Mouse (Mus musculus) hindbrain, embryonic 14.5 days (tissue): ENCODE data around the gene Cmpk2. TPM values are rescaled to one million over a fixed set of nuclear protein-coding genes. Genes with fewer than 3 reads are reported as not detected.
"Not testable (repeated sequence)": the region's sequence is repeated elsewhere in the genome, so short reads cannot be mapped to it uniquely, and the experiment has no call there.

Source experiments
- ATAC-seq: fragments of 200-750 bp; cut with Nextera tagmentation; 2 replicates; pipeline ENCODE4 v1.8.0; 2017; ENCODE audit warnings: moderate number of reproducible peaks, mild to moderate bottlenecking, moderate TSS enrichment, moderate library complexity; ENCODE audit not compliant: low FRiP score
- DNase-seq: peaks from one replicate; pipeline ENCODE4 v3.0.0-alpha.2; 2015; ENCODE audit warnings: low spot score
- H3K27ac ChIP-seq: fragments of 300-500 bp; sonication (generic); 2 replicates; pipeline ENCODE4 v1.5.1; 2014; ENCODE audit warnings: mild to moderate bottlenecking, moderate library complexity
- H3K27me3 ChIP-seq: fragments of 300-500 bp; sonication (generic); 2 replicates; pipeline ENCODE4 v1.6.1; 2014; ENCODE audit warnings: mild to moderate bottlenecking, low read length, mixed read lengths; ENCODE audit not compliant: control insufficient read depth, insufficient read depth
- H3K36me3 ChIP-seq: fragments of 300-500 bp; sonication (generic); replicated peaks from 2 replicates; pipeline ENCODE4 v1.6.1; 2014; ENCODE audit not compliant: control insufficient read depth, insufficient read depth
- H3K4me1 ChIP-seq: fragments of 300-500 bp; sonication (generic); replicated peaks from 2 replicates; pipeline ENCODE4 v1.6.1; 2014; ENCODE audit warnings: antibody characterized with exemption, low read length, mixed read lengths; ENCODE audit not compliant: control insufficient read depth, insufficient read depth
- H3K4me2 ChIP-seq: fragments of 300-500 bp; sonication (generic); replicated peaks from 2 replicates; pipeline ENCODE4 v1.6.1; 2014; ENCODE audit warnings: mild to moderate bottlenecking, moderate library complexity
- H3K4me3 ChIP-seq: fragments of 300-500 bp; sonication (generic); replicated peaks from 2 replicates; pipeline ENCODE4 v1.5.1; 2014; ENCODE audit warnings: mild to moderate bottlenecking, low read length
- H3K9ac ChIP-seq: fragments of 300-500 bp; sonication (generic); 2 replicates; pipeline ENCODE4 v1.6.1; 2014
- H3K9me3 ChIP-seq: fragments of 300-500 bp; sonication (generic); 2 replicates; pipeline ENCODE4 v1.6.1; 2016; ENCODE audit warnings: low read length; ENCODE audit not compliant: control insufficient read depth
- WGBS: fragments of 180-500 bp; shearing (Covaris S2); extraction: QIAGEN DNeasy Blood & Tissue Kit; methylation state at CpG from one replicate; pipeline ENCODE4 v1.1.7; 2014; 5-methylcytosine and 5-hydroxymethylcytosine counted together
- polyA plus RNA-seq: library from polyadenylated mRNA; unstranded; fragments of >200 nt; fragmentation: Nextera tagmentation; extraction: Ambion mirVana; gene quantifications from 2 replicates; pipeline ENCODE4 v1.2.1, GENCODE M21; 2014

Gene Cmpk2
- 24.2 and 27.4 TPM in 2 replicates for polyA plus RNA-seq

- Histone ChIP-seq H3K36me3 (no peaks in the 10 kb centered on the region), H3K27me3 (no peaks in the 10 kb centered on the region), H3K9me3 (no peaks in the 10 kb centered on the region), H3K27ac (peak within 1 kb of the TSS; percentile 91), H3K4me3 (peak within 1 kb of the TSS; percentile 61), H3K9ac (peak within 1 kb of the TSS; percentile 91), H3K4me1 (peaks cover 7% of the 10 kb centered on the region; the same call in 1 of the 2 replicates), H3K4me2 (peak within 1 kb of the TSS; percentile 98)
- DNase-seq (peak; percentile 85), ATAC-seq (peak; percentile 86)
- under 1% methylated on average over 69 of the region's 69 CpGs for WGBS
Measured at GRCm38 (mm10) chr12:26469098-26470041, at the start of gene Cmpk2. Gene Cmpk2, plus strand, starts transcription at chr12:26469204.

- Histone ChIP-seq H3K36me3 (no peaks in the 10 kb centered on the region), H3K4me3 (no peak overlapping the region), H3K27ac (no peak overlapping the region), H3K4me2 (no peak overlapping the region), H3K4me1 (no peaks in the 10 kb centered on the region), H3K9me3 (no peaks in the 10 kb centered on the region), H3K27me3 (no peaks in the 10 kb centered on the region), H3K9ac (no peak overlapping the region)
- 96% methylated on average over 2 of the region's 2 CpGs for WGBS
- ATAC-seq (no peak), DNase-seq (peak; percentile 82)
Measured at GRCm38 (mm10) chr12:26424841-26425240, 44.2 kb upstream of the Cmpk2 start.

DNA sequence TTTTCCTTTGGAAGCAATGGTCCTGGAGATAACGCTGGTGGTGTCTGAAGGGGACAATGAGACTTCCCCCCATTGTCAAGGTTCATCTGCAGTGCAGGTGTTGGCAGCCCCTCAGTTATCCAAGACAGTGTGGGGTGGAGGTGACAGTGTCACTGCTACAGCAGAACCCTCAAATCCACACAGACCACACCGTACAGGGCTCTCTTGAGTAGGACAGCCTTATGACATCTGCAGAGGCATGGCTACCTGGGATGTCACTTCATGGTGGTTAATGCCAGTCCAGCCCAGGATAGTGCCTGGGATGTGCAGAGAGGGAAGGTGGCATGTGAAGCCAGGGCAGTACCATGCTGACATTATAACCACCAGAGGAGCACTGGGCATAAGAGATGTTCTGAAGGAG lies 40.2 kb upstream of the Cmpk2 start:
- not testable (repeated sequence) for H3K27ac ChIP-seq, H3K4me1 ChIP-seq, H3K27me3 ChIP-seq, DNase-seq, H3K4me3 ChIP-seq, H3K36me3 ChIP-seq, ATAC-seq, H3K9ac ChIP-seq, H3K4me2 ChIP-seq, H3K9me3 ChIP-seq
- 90% methylated on average over 2 of the region's 2 CpGs for WGBS

GRCm38 (mm10) chr12:26436334-26436733 lies 32.7 kb upstream of the Cmpk2 start:
- no peak overlapping the region for H3K4me3 ChIP-seq
- DNase-seq (no peak), ATAC-seq (no peak)
- no peaks in the 10 kb centered on the region for H3K27me3 ChIP-seq
- H3K36me3 ChIP-seq, result no peaks in the 10 kb centered on the region
- 85% methylated on average over 4 of the region's 4 CpGs for WGBS
- no peak overlapping the region for H3K27ac ChIP-seq
- no peaks in the 10 kb centered on the region for H3K9me3 ChIP-seq
- no peaks in the 10 kb centered on the region for H3K4me1 ChIP-seq
- H3K4me2 ChIP-seq, result no peak overlapping the region
- no peak overlapping the region for H3K9ac ChIP-seq

GRCm38 (mm10) chr12:26437950-26438349 lies 31.1 kb upstream of the Cmpk2 start:
- Histone ChIP-seq H3K4me1 (no peaks in the 10 kb centered on the region), H3K4me3 (no peak overlapping the region), H3K4me2 (no peak overlapping the region), H3K9ac (no peak overlapping the region), H3K9me3 (no peaks in the 10 kb centered on the region), H3K27ac (no peak overlapping the region), H3K27me3 (no peaks in the 10 kb centered on the region), H3K36me3 (no peaks in the 10 kb centered on the region)
- 79% methylated on average over 3 of the region's 3 CpGs for WGBS
- no peak for DNase-seq
- ATAC-seq, result no peak

GRCm38 (mm10) chr12:26439366-26439765 lies 29.6 kb upstream of the Cmpk2 start:
- 74% methylated on average over 3 of the region's 3 CpGs for WGBS
- ATAC-seq, result no peak
- H3K9me3 ChIP-seq, result no peaks in the 10 kb centered on the region
- H3K4me1 ChIP-seq, result no peaks in the 10 kb centered on the region
- no peak overlapping the region for H3K9ac ChIP-seq
- no peak for DNase-seq
- no peaks in the 10 kb centered on the region for H3K27me3 ChIP-seq
- H3K4me2 ChIP-seq, result no peak overlapping the region
- H3K27ac ChIP-seq, result no peak overlapping the region
- no peak overlapping the region for H3K4me3 ChIP-seq
- no peaks in the 10 kb centered on the region for H3K36me3 ChIP-seq

DNA sequence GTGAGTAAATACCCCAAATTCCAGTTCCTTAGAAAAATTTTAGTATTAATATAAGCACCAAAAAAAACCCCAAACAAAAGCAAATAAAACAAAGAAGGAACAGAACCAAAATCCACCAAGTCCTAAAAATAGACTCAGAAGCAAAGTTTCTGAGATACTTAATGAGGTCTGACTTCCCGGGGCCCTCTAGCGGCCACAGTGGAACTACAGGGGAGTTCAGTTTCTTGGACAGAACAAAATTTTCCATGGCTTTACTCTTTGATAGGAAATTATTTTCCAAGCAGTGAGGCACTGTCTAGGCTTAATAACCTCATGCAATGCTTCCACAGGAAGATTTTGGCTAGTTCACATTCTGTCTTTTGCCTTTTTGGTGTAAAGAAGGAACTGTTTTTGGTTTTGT lies 24.9 kb upstream of the Cmpk2 start:
- no peaks in the 10 kb centered on the region for H3K36me3 ChIP-seq
- H3K9me3 ChIP-seq, result no peaks in the 10 kb centered on the region
- H3K27ac ChIP-seq, result no peak overlapping the region
- peak; percentile 84 for DNase-seq
- ATAC-seq, result no peak
- no peak overlapping the region for H3K9ac ChIP-seq
- H3K4me2 ChIP-seq, result no peak overlapping the region
- H3K27me3 ChIP-seq, result no peaks in the 10 kb centered on the region
- H3K4me1 ChIP-seq, result no peaks in the 10 kb centered on the region
- 4% methylated on average over 2 of the region's 2 CpGs for WGBS
- no peak overlapping the region for H3K4me3 ChIP-seq

- H3K4me1 ChIP-seq, result no peaks in the 10 kb centered on the region
- no peak overlapping the region for H3K4me2 ChIP-seq
- no peaks in the 10 kb centered on the region for H3K36me3 ChIP-seq
- no peaks in the 10 kb centered on the region for H3K27me3 ChIP-seq
- 84% methylated on average over 2 of the region's 2 CpGs for WGBS
- H3K4me3 ChIP-seq, result no peak overlapping the region
- no peak for DNase-seq
- ATAC-seq, result no peak
- H3K9ac ChIP-seq, result no peak overlapping the region
- no peak overlapping the region for H3K27ac ChIP-seq
- H3K9me3 ChIP-seq, result no peaks in the 10 kb centered on the region
Measured at GRCm38 (mm10) chr12:26444511-26444910, 24.5 kb upstream of the Cmpk2 start.

- no peaks in the 10 kb centered on the region for H3K9me3 ChIP-seq
- H3K4me2 ChIP-seq, result no peak overlapping the region
- ATAC-seq (no peak), DNase-seq (no peak)
- H3K9ac ChIP-seq, result no peak overlapping the region
- H3K36me3 ChIP-seq, result no peaks in the 10 kb centered on the region
- H3K27ac ChIP-seq, result no peak overlapping the region
- H3K4me3 ChIP-seq, result no peak overlapping the region
- H3K4me1 ChIP-seq, result no peaks in the 10 kb centered on the region
- 83% methylated on average over 4 of the region's 4 CpGs for WGBS
- no peaks in the 10 kb centered on the region for H3K27me3 ChIP-seq
Measured at GRCm38 (mm10) chr12:26446377-26447045, 22.5 kb upstream of the Cmpk2 start.
